ENCODE assay signal across 34 mouse cellular contexts in genomic region chr17:87469428-87469827, GRCm38 (mm10). TPM values are rescaled to one million over a fixed set of nuclear protein-coding genes. Genes with fewer than 3 reads are reported as not detected.
DNase-seq lines count a peak whose midpoint lies in the region; ATAC-seq and TF ChIP-seq lines count a peak whose summit lies in the region.
"Had no signal": no experiment of that assay in that cellular context is flagged by ENCODE, and none has a peak within 500 bp of the region (broad histone marks: within the 10 kb centered on the region; RNA-seq: fewer than 3 reads in every experiment).

No protein-coding gene starts in this region.

- no peaks in the 10 kb centered on the region for H3K36me3 ChIP-seq in G1E (replicated peaks)
- no peaks in the 10 kb centered on the region for H3K36me3 ChIP-seq in liver, embryonic 13.5 days
- H3K36me3 ChIP-seq: embryonic facial prominence, embryonic 10.5 days; embryonic facial prominence, embryonic 15.5 days; forebrain, embryonic 12.5 days; heart, embryonic 13.5 days; hindbrain, embryonic 15.5 days; kidney, embryonic 15.5 days; limb, embryonic 12.5 days; midbrain, embryonic 15.5 days; neural tube, embryonic 12.5 days had no signal

- 17% methylated on average over 8 of the region's 8 CpGs for WGBS in liver, embryonic 13.5 days (ENCODE audit: insufficient replicate concordance)

- H3K4me1 ChIP-seq in G1E (ENCODE audit: insufficient read depth, low read depth, low read length): peaks cover 43% of the 10 kb centered on the region
- H3K4me1 ChIP-seq in liver, embryonic 13.5 days (replicated peaks): peaks cover 57% of the 10 kb centered on the region

- peak; percentile 79 for ATAC-seq in G1E (ENCODE audit: extremely low read depth, insufficient number of reproducible peaks, low FRiP score, poor library complexity, severe bottlenecking)
- peak; percentile 57 for ATAC-seq in liver, embryonic 13.5 days (ENCODE audit: low read depth)
- ATAC-seq in megakaryocyte progenitor cell, adult 5-6 weeks (replicated peaks; ENCODE audit: poor library complexity): peak; percentile 27
- ATAC-seq in granulocyte monocyte progenitor cell, adult 5-6 weeks (replicated peaks; ENCODE audit: poor library complexity, severe bottlenecking): no peak
- no peak for ATAC-seq in monocyte, adult 5-6 weeks (replicated peaks; ENCODE audit: insufficient number of reproducible peaks, low FRiP score, low TSS enrichment, poor library complexity, severe bottlenecking)
- ATAC-seq: forebrain, postnatal 0 days; inflammation-experienced regulatory T-cells, adult 6 months; lung, postnatal 0 days; midbrain, embryonic 15.5 days had no signal

- no peak for TF ChIP-seq CTCF in G1E (IDR thresholded peaks at IDR 0.05; ENCODE audit: low read depth, low read length)

- DNase-seq in G1E (ENCODE audit: low spot score) (no peak), MEL-GATA-1-ER (ENCODE audit: extremely low read depth, low read depth) (peak; percentile 21)
- peak; percentile 26 for DNase-seq in liver, embryonic 13.5 days
- no peak for DNase-seq in gastrocnemius, postnatal 10 days
- DNase-seq: adrenal gland, postnatal 14 days; B cell, adult 2 months; cerebellum, adult 18-20 months; cerebellum, postnatal 25 days; forebrain, postnatal 0 days; gastrocnemius, postnatal 14 days; heart, adult 2 months; heart, postnatal 10 days; kidney, adult 18-20 months; kidney, postnatal 25 days; lung, adult 18-20 months; lung, postnatal 4 days had no signal

- peak overlapping the region; percentile 62 for H3K4me2 ChIP-seq in liver, embryonic 13.5 days
- H3K4me2 ChIP-seq: embryonic facial prominence, embryonic 15.5 days; forebrain, embryonic 12.5 days; heart, embryonic 13.5 days; hindbrain, embryonic 15.5 days; kidney, embryonic 15.5 days; limb, embryonic 12.5 days; midbrain, embryonic 15.5 days; neural tube, embryonic 12.5 days had no signal

- peak overlapping the region; percentile 44; the same call in 1 of the 2 replicates for H3K4me3 ChIP-seq in G1E (ENCODE audit: low read depth, low read length)
- H3K4me3 ChIP-seq in liver, embryonic 13.5 days (replicated peaks): no peak overlapping the region
- H3K4me3 ChIP-seq: embryonic facial prominence, embryonic 10.5 days; embryonic facial prominence, embryonic 15.5 days; forebrain, embryonic 12.5 days; heart, adult 2 months; heart, embryonic 13.5 days; hindbrain, embryonic 15.5 days; kidney, embryonic 15.5 days; limb, embryonic 12.5 days; midbrain, embryonic 15.5 days; neural tube, embryonic 12.5 days had no signal

- H3K9me3 ChIP-seq in G1E (replicated peaks): no peaks in the 10 kb centered on the region
- H3K9me3 ChIP-seq in liver, embryonic 13.5 days (replicated peaks): no peaks in the 10 kb centered on the region
- H3K9me3 ChIP-seq: embryonic facial prominence, embryonic 10.5 days; embryonic facial prominence, embryonic 15.5 days; forebrain, embryonic 12.5 days; heart, embryonic 13.5 days; hindbrain, embryonic 15.5 days; kidney, embryonic 15.5 days; limb, embryonic 12.5 days; midbrain, embryonic 15.5 days; neural tube, embryonic 12.5 days had no signal

- H3K27me3 ChIP-seq in G1E (ENCODE audit: insufficient read depth, low read length): peaks cover 14% of the 10 kb centered on the region; the same call in 1 of the 2 replicates
- H3K27me3 ChIP-seq in liver, embryonic 13.5 days: peaks cover 24% of the 10 kb centered on the region
- H3K27me3 ChIP-seq: embryonic facial prominence, embryonic 15.5 days; heart, embryonic 13.5 days; hindbrain, embryonic 15.5 days; kidney, embryonic 15.5 days; midbrain, embryonic 15.5 days; neural tube, embryonic 12.5 days had no signal

- H3K27ac ChIP-seq in liver, embryonic 13.5 days: peak overlapping the region; percentile 74
- H3K27ac ChIP-seq: embryonic facial prominence, embryonic 10.5 days; embryonic facial prominence, embryonic 15.5 days; forebrain, embryonic 12.5 days; heart, adult 2 months; heart, embryonic 13.5 days; hindbrain, embryonic 15.5 days; kidney, embryonic 15.5 days; limb, embryonic 12.5 days; midbrain, embryonic 15.5 days; neural tube, embryonic 12.5 days had no signal

- peak overlapping the region; percentile 33; the same call in 1 of the 2 replicates for H3K9ac ChIP-seq in liver, embryonic 13.5 days
- H3K9ac ChIP-seq: embryonic facial prominence, embryonic 15.5 days; forebrain, embryonic 12.5 days; forebrain, postnatal 0 days; heart, embryonic 13.5 days; hindbrain, embryonic 15.5 days; kidney, embryonic 15.5 days; limb, embryonic 12.5 days; midbrain, embryonic 15.5 days; neural tube, embryonic 12.5 days had no signal

RNA-seq across cellular contexts. Expression of gene Calm2, which starts 22.7 kb away (rescaled TPM):
- total RNA-seq in G1E (2014; fragmentation: Nextera tagmentation): 314 and 349 TPM in 2 replicates
- 691 and 701 TPM in 2 replicates for total RNA-seq in G1E (2017)
- polyA plus RNA-seq in G1E (2012): 40.0 and 50.7 TPM in 2 replicates
- polyA plus RNA-seq in liver, embryonic 13.5 days (2015; fragmentation: Nextera tagmentation; extraction: Ambion mirVana): 415 and 484 TPM in 2 replicates
- 664 and 692 TPM in 2 replicates for total RNA-seq in megakaryocyte progenitor cell, adult 5-6 weeks (2015)
- total RNA-seq in megakaryocyte progenitor cell, adult 5-6 weeks (2017): 1,536 and 1,800 TPM in 2 replicates
- total RNA-seq in granulocyte monocyte progenitor cell, adult 5-6 weeks (2014; fragmentation: Nextera tagmentation): 410 and 477 TPM in 2 replicates
- total RNA-seq in granulocyte monocyte progenitor cell, adult 5-6 weeks (2017): 1,690 and 1,803 TPM in 2 replicates
- total RNA-seq in monocyte, adult 5-6 weeks (2017): 1,504 to 2,308 TPM (median 2,140 TPM) in 3 replicates
- 100 to 1,000 TPM; 298 to 346 TPM for total RNA-seq in gastrocnemius, postnatal 10 days (2021)

RNA-seq across cellular contexts. Expression of gene Stpg4, which starts 41.9 kb away (rescaled TPM):
- total RNA-seq in G1E (2014; fragmentation: Nextera tagmentation): not detected in 2 replicates
- total RNA-seq in G1E (2017): 0.33 and 0.52 TPM in 2 replicates
- polyA plus RNA-seq in G1E (2012): not detected in 2 replicates
- polyA plus RNA-seq in liver, embryonic 13.5 days (2015; fragmentation: Nextera tagmentation; extraction: Ambion mirVana): not detected in 2 replicates
- 1.0 TPM in 1 of 2 replicates, not detected in the other for total RNA-seq in megakaryocyte progenitor cell, adult 5-6 weeks (2015)
- total RNA-seq in megakaryocyte progenitor cell, adult 5-6 weeks (2017): not detected in 2 replicates
- not detected in 2 replicates for total RNA-seq in granulocyte monocyte progenitor cell, adult 5-6 weeks (2014; fragmentation: Nextera tagmentation)
- total RNA-seq in granulocyte monocyte progenitor cell, adult 5-6 weeks (2017): not detected in 2 replicates
- not detected in 3 replicates for total RNA-seq in monocyte, adult 5-6 weeks (2017)
- not detected for total RNA-seq in gastrocnemius, postnatal 10 days (2021)
- total RNA-seq: adrenal gland, postnatal 14 days; ES-E14; forebrain, postnatal 0 days; gastrocnemius, postnatal 14 days; heart, adult 2 months; heart, postnatal 10 days; layer of hippocampus, adult 18-20 months; layer of hippocampus, postnatal 10 days; left cerebral cortex, adult 18-20 months had no signal
- polyA plus RNA-seq: embryonic facial prominence, embryonic 10.5 days; embryonic facial prominence, embryonic 15.5 days; forebrain, embryonic 12.5 days; forebrain, postnatal 0 days; hindbrain, embryonic 15.5 days; kidney, embryonic 15.5 days; limb, embryonic 12.5 days; lung, postnatal 0 days; neural tube, embryonic 12.5 days had no signal

Comparison
In these comparisons a context has a peak if more than half of its experiments do, and no peak if none do; other contexts are left out.
1. ATAC-seq: peak in G1E (single experiment), liver, embryonic 13.5 days (single experiment) and megakaryocyte progenitor cell, adult 5-6 weeks (single experiment); none in granulocyte monocyte progenitor cell, adult 5-6 weeks (single experiment) and monocyte, adult 5-6 weeks (single experiment).
2. DNase-seq: peak in MEL-GATA-1-ER (single experiment) and liver, embryonic 13.5 days (single experiment); none in G1E (single experiment) and gastrocnemius, postnatal 10 days (single experiment).